Mouse (Mus musculus) CH12.LX (cell line): ENCODE results near the gene Flt1. TPM values are rescaled to one million over a fixed set of nuclear protein-coding genes. Genes with fewer than 3 reads are reported as not detected.

Source experiments
- DNase-seq: peaks from one replicate; pipeline ENCODE4 v3.0.0-alpha.2; 2013; ENCODE audit errors: extremely low read depth
- H3K27ac ChIP-seq: 2 replicates; pipeline ENCODE4 v1.5.1; 2012; ENCODE audit warnings: low read depth, mild to moderate bottlenecking, control low read depth, moderate library complexity; ENCODE audit not compliant: insufficient read depth
- H3K27me3 ChIP-seq: replicated peaks from 2 replicates; pipeline ENCODE3; 2012; ENCODE audit warnings: inconsistent platforms
- H3K36me3 ChIP-seq, 2 experiments: replicated peaks in 1 of 2; 2 replicates each; pipeline versions ENCODE3 to v1.6.1; 2012; ENCODE audit warnings: inconsistent platforms in 1 of 2, low read length in 1 of 2, mild to moderate bottlenecking in 1 of 2, mixed read lengths in 1 of 2, moderate library complexity in 1 of 2; ENCODE audit not compliant: control insufficient read depth in 1 of 2, insufficient read depth in 1 of 2
- H3K4me1 ChIP-seq, 2 experiments: 2 replicates each; pipeline ENCODE4 v1.6.1; 2012; ENCODE audit warnings: inconsistent platforms in 1 of 2, moderate library complexity in 1 of 2; ENCODE audit not compliant: insufficient read depth in 2 of 2, control insufficient read depth in 1 of 2
- H3K4me2 ChIP-seq: 2 replicates; pipeline ENCODE4 v1.6.1; 2012; ENCODE audit warnings: low read depth, mild to moderate bottlenecking, control low read depth; ENCODE audit not compliant: poor library complexity, insufficient read depth, severe bottlenecking
- H3K4me3 ChIP-seq, 3 experiments: fragments of 150-350 bp in 1 of 3; sonication (generic) in 1 of 3; replicated peaks in 1 of 3; 2 replicates each; pipeline versions ENCODE3 to v1.5.1; 2011 to 2012; ENCODE audit warnings: low read depth in 2 of 3, low read length in 2 of 3, mild to moderate bottlenecking in 2 of 3, moderate library complexity in 2 of 3, control low read depth in 1 of 3, improper control_type of control experiment in 1 of 3, inconsistent platforms in 1 of 3, mixed read lengths in 1 of 3; ENCODE audit not compliant: poor library complexity in 1 of 3
- H3K79me2 ChIP-seq: replicated peaks from 2 replicates; pipeline ENCODE4 v1.6.1; 2012; ENCODE audit warnings: mild to moderate bottlenecking, moderate library complexity; ENCODE audit not compliant: control insufficient read depth, poor library complexity, insufficient read depth, severe bottlenecking; ENCODE audit errors: extremely low read depth
- H3K9ac ChIP-seq: 2 replicates; pipeline ENCODE4 v1.6.1; 2012; ENCODE audit warnings: low read depth, mild to moderate bottlenecking, control low read depth, moderate library complexity; ENCODE audit not compliant: insufficient read depth
- H3K9me3 ChIP-seq: replicated peaks from 2 replicates; pipeline ENCODE3; 2012; ENCODE audit warnings: low read length, inconsistent platforms, mixed read lengths
- BHLHE40 ChIP-seq: IDR thresholded peaks from 2 replicates; pipeline ENCODE4 v1.6.1; 2011; ENCODE audit warnings: mild to moderate bottlenecking, low read depth, low read length, improper control_type of control experiment
- CTCF ChIP-seq, 2 experiments: IDR thresholded peaks in 1 of 2; conservative IDR thresholded peaks in 1 of 2; 2 replicates each; pipeline ENCODE4 v1.5.1; 2011 to 2012; ENCODE audit warnings: low read depth in 2 of 2, low read length in 2 of 2, improper control_type of control experiment in 1 of 2, inconsistent platforms in 1 of 2, mild to moderate bottlenecking in 1 of 2, moderate library complexity in 1 of 2
- ELF1 ChIP-seq: IDR thresholded peaks from 2 replicates; pipeline ENCODE4 v1.6.1; 2014; ENCODE audit warnings: low read depth, mild to moderate bottlenecking, inconsistent platforms, low read length, improper control_type of control experiment
- ETS1 ChIP-seq: conservative IDR thresholded peaks from 2 replicates; pipeline ENCODE4 v1.6.1; 2012; ENCODE audit warnings: low read depth, mild to moderate bottlenecking, inconsistent platforms, low read length, improper control_type of control experiment, moderate library complexity
- GABPA ChIP-seq: IDR thresholded peaks from 2 replicates; pipeline ENCODE4 v1.6.1; 2012; ENCODE audit warnings: low read depth, low read length, improper control_type of control experiment, inconsistent platforms; ENCODE audit not compliant: insufficient replicate concordance
- IRF4 ChIP-seq: IDR thresholded peaks from 2 replicates; pipeline ENCODE4 v1.6.1; 2014; ENCODE audit warnings: low read depth, mild to moderate bottlenecking, inconsistent platforms, low read length, improper control_type of control experiment
- JUN ChIP-seq: IDR thresholded peaks from 2 replicates; pipeline ENCODE4 v1.6.1; 2011; ENCODE audit warnings: low read depth, mild to moderate bottlenecking, low read length, improper control_type of control experiment, moderate library complexity; ENCODE audit not compliant: insufficient read depth
- KAT2A ChIP-seq: IDR thresholded peaks from 2 replicates; pipeline ENCODE4 v1.6.1; 2012; ENCODE audit warnings: low read length, improper control_type of control experiment, inconsistent platforms; ENCODE audit not compliant: insufficient replicate concordance
- MAX ChIP-seq: IDR thresholded peaks from 2 replicates; pipeline ENCODE4 v1.6.1; 2011; ENCODE audit warnings: low read length, improper control_type of control experiment
- MAZ ChIP-seq: IDR thresholded peaks from 2 replicates; pipeline ENCODE4 v1.6.1; 2012; ENCODE audit warnings: low read depth, mild to moderate bottlenecking, inconsistent platforms, low read length, improper control_type of control experiment, moderate library complexity
- NRF1 ChIP-seq: IDR thresholded peaks from 2 replicates; pipeline ENCODE4 v1.6.1; 2014; ENCODE audit warnings: low read depth, mild to moderate bottlenecking, inconsistent platforms, low read length, improper control_type of control experiment, moderate library complexity
- POLR2A ChIP-seq: IDR thresholded peaks from 2 replicates; pipeline ENCODE4 v1.6.1; 2011; ENCODE audit warnings: low read depth, mild to moderate bottlenecking, improper control_type of control experiment, low read length
- POLR2AphosphoS2 ChIP-seq: IDR thresholded peaks from 2 replicates; pipeline ENCODE4 v1.6.1; 2011; ENCODE audit warnings: low read depth, low read length, improper control_type of control experiment
- RCOR1 ChIP-seq: conservative IDR thresholded peaks from 2 replicates; pipeline ENCODE4 v1.6.1; 2012; ENCODE audit warnings: low read depth, mild to moderate bottlenecking, inconsistent platforms, low read length, improper control_type of control experiment
- SIN3A ChIP-seq: IDR thresholded peaks from 2 replicates; pipeline ENCODE4 v1.6.1; 2012; ENCODE audit warnings: low read length, improper control_type of control experiment, inconsistent platforms
- SMC3 ChIP-seq: IDR thresholded peaks from 2 replicates; pipeline ENCODE4 v1.6.1; 2011; ENCODE audit warnings: low read depth, low read length, improper control_type of control experiment
- TBP ChIP-seq: conservative IDR thresholded peaks from 2 replicates; pipeline ENCODE4 v1.6.1; 2011; ENCODE audit warnings: low read depth, low read length, improper control_type of control experiment
- USF1 ChIP-seq: IDR thresholded peaks from 2 replicates; pipeline ENCODE4 v1.6.1; 2014; ENCODE audit warnings: low read depth, mild to moderate bottlenecking, inconsistent platforms, low read length, improper control_type of control experiment
- ZC3H11A ChIP-seq: IDR thresholded peaks from 2 replicates; pipeline ENCODE4 v1.6.1; 2012; ENCODE audit warnings: low read depth, mild to moderate bottlenecking, inconsistent platforms, low read length, improper control_type of control experiment
- ZKSCAN1 ChIP-seq: IDR thresholded peaks from 2 replicates; pipeline ENCODE4 v1.6.1; 2012; ENCODE audit warnings: low read depth, inconsistent platforms, low read length, improper control_type of control experiment, borderline replicate concordance
- ZMIZ1 ChIP-seq: IDR thresholded peaks from 2 replicates; pipeline ENCODE4 v1.6.1; 2012; ENCODE audit warnings: low read depth, mild to moderate bottlenecking, inconsistent platforms, low read length, improper control_type of control experiment
- dilution Hi-C: fragments of 300-500 bp; cut with MboI; formaldehyde crosslinking; loops from 2 replicates; pipeline ENCODE4 v1.14.3; 2020; ENCODE audit warnings: low sequenced_read_pairs; ENCODE audit not compliant: extremely low pct_unique_long_range_greater_than_20kb, extremely low pct_ligation_motif_present
- in situ Hi-C: fragments of 300-500 bp; cut with MboI; formaldehyde crosslinking; loops from 3 replicates; pipeline ENCODE4 v1.14.3; 2019; ENCODE audit warnings: low sequenced_read_pairs, low pct_ligation_motif_present, low pct_unique_long_range_greater_than_20kb, mixed read lengths
- polyA plus RNA-seq: library from polyadenylated mRNA; unstranded; fragments of >175 nt; gene quantifications from 2 replicates; pipeline ENCODE4 v1.2.1, GENCODE M21; 2012; ENCODE audit warnings: low read depth; ENCODE audit not compliant: insufficient read length
- total RNA-seq, 2 experiments: library from RNA; depleted of rRNA; stranded (reverse); fragments of 300-350 nt in 1 of 2; fragments of >200 nt in 1 of 2; gene quantifications; 2 replicates each; pipeline ENCODE4 v1.2.3; 2012 to 2014

The Flt1 gene
- total and polyA plus RNA-seq, 3 experiments: 0.27 to 0.94 (median 0.47) TPM

- no peaks in the 10 kb centered on the region for H3K36me3 ChIP-seq
- no peaks in the 10 kb centered on the region for H3K79me2 ChIP-seq
- no peak for DNase-seq
- no peak overlapping the region for H3K27ac ChIP-seq
- H3K9me3 ChIP-seq: peaks cover 5% of the 10 kb centered on the region
- H3K9ac ChIP-seq: no peak overlapping the region
- H3K4me3 ChIP-seq: no peak overlapping the region
- peaks cover 3 to 8% of the 10 kb centered on the region in 2 experiments; a peak in 1 of 4 replicates for H3K4me1 ChIP-seq
- dilution Hi-C loops: no loop called here
- in situ Hi-C loops: no loop called here
- H3K4me2 ChIP-seq: peak overlapping the region; percentile 40; the same call in 1 of the 2 replicates
- TF ChIP-seq TBP (no peak), USF1 (no peak), ZMIZ1 (no peak), ZKSCAN1 (no peak), POLR2A (no peak), KAT2A (no peak), POLR2AphosphoS2 (no peak), CTCF (conservative IDR thresholded peaks at IDR 0.05 in 1 of 2, IDR thresholded peaks at IDR 0.05 in 1 of 2; ENCODE audit: low read depth in 2 of 2, low read length in 2 of 2) (peak in 1 of 2 experiments; percentile 19; a peak in 2 of 4 replicates)
- no peaks in the 10 kb centered on the region for H3K27me3 ChIP-seq
Measured at GRCm38 (mm10) chr5:147757832-147758587, 32.2 kb upstream of the Flt1 start.

GRCm38 (mm10) chr5:147752914-147753341 lies 27.1 kb upstream of the Flt1 start:
- H3K4me3 ChIP-seq: no peak overlapping the region
- in situ Hi-C loops: no loop called here
- peaks cover 0 to 7% of the 10 kb centered on the region in 2 experiments; a peak in 2 of 4 replicates for H3K4me1 ChIP-seq
- no peaks in the 10 kb centered on the region for H3K79me2 ChIP-seq
- no peak overlapping the region for H3K4me2 ChIP-seq
- TF ChIP-seq SMC3: no peak
- TF ChIP-seq GABPA: no peak
- no peak for TF ChIP-seq ETS1
- TF ChIP-seq ZC3H11A: no peak
- TF ChIP-seq BHLHE40: no peak
- no peak for TF ChIP-seq NRF1
- no peak for TF ChIP-seq SIN3A
- TF ChIP-seq ELF1: no peak
- no peak for TF ChIP-seq USF1
- TF ChIP-seq JUN: no peak
- TF ChIP-seq RCOR1: no peak
- no peak for TF ChIP-seq MAZ
- no peak for TF ChIP-seq MAX
- no peak for TF ChIP-seq IRF4
- peaks cover 5% of the 10 kb centered on the region for H3K9me3 ChIP-seq
- H3K36me3 ChIP-seq: no peaks in the 10 kb centered on the region
- dilution Hi-C loops: no loop called here
- no peak overlapping the region for H3K9ac ChIP-seq
- no peak overlapping the region for H3K27ac ChIP-seq
- H3K27me3 ChIP-seq: no peaks in the 10 kb centered on the region
- DNase-seq: no peak
